Mouse (Mus musculus) embryonic facial prominence, embryonic 11.5 days (tissue): Measurements from ENCODE around the gene 1700057G04Rik. TPM values are rescaled to one million over a fixed set of nuclear protein-coding genes. Genes with fewer than 3 reads are reported as not detected.

ENCODE experiments used
- ATAC-seq: fragments of 200-750 bp; cut with Nextera tagmentation; replicated peaks from 2 replicates; pipeline ENCODE4 v1.8.0; 2017; ENCODE audit warnings: low read depth; ENCODE audit not compliant: insufficient number of reproducible peaks, low FRiP score, low TSS enrichment
- DNase-seq: peaks from one replicate; pipeline ENCODE4 v3.0.0-alpha.2; 2015; ENCODE audit warnings: low spot score
- H3K27ac ChIP-seq: fragments of 300-500 bp; sonication (generic); replicated peaks from 2 replicates; pipeline ENCODE4 v1.5.1; 2014; ENCODE audit warnings: mild to moderate bottlenecking, low read depth, low read length, control low read depth
- H3K27me3 ChIP-seq: fragments of 300-500 bp; sonication (generic); 2 replicates; pipeline ENCODE4 v1.6.1; 2014; ENCODE audit warnings: mild to moderate bottlenecking, low read length, moderate library complexity, mixed read lengths; ENCODE audit not compliant: control insufficient read depth, insufficient read depth
- H3K36me3 ChIP-seq: fragments of 300-500 bp; sonication (generic); replicated peaks from 2 replicates; pipeline ENCODE4 v1.6.1; 2014; ENCODE audit warnings: low read depth, mild to moderate bottlenecking, low read length, moderate library complexity, mixed read lengths; ENCODE audit not compliant: control insufficient read depth, insufficient read depth
- H3K4me1 ChIP-seq: fragments of 300-500 bp; sonication (generic); 2 replicates; pipeline ENCODE4 v1.6.1; 2014; ENCODE audit warnings: low read length, mixed read lengths; ENCODE audit not compliant: control insufficient read depth, insufficient read depth
- H3K4me2 ChIP-seq: fragments of 300-500 bp; sonication (generic); 2 replicates; pipeline ENCODE4 v1.6.1; 2014; ENCODE audit warnings: low read depth, mild to moderate bottlenecking, control low read depth, low read length, moderate library complexity
- H3K4me3 ChIP-seq: fragments of 300-500 bp; sonication (generic); 2 replicates; pipeline ENCODE4 v1.5.1; 2014; ENCODE audit warnings: low read depth, low read length, control low read depth
- H3K9ac ChIP-seq: fragments of 300-500 bp; sonication (generic); replicated peaks from 2 replicates; pipeline ENCODE4 v1.6.1; 2014; ENCODE audit warnings: mild to moderate bottlenecking, control low read depth, low read length
- H3K9me3 ChIP-seq: fragments of 300-500 bp; sonication (generic); replicated peaks from 2 replicates; pipeline ENCODE4 v1.6.1; 2016; ENCODE audit warnings: mild to moderate bottlenecking, low read length, inconsistent platforms, mixed read lengths; ENCODE audit not compliant: control insufficient read depth
- WGBS: fragments of 180-500 bp; shearing (Covaris S2); extraction: QIAGEN DNeasy Blood & Tissue Kit; methylation state at CpG from one replicate; pipeline ENCODE4 v1.1.7; 2014; 5-methylcytosine and 5-hydroxymethylcytosine counted together
- polyA plus RNA-seq: library from polyadenylated mRNA; unstranded; fragments of >200 nt; fragmentation: Nextera tagmentation; extraction: Ambion mirVana; gene quantifications from 2 replicates; pipeline ENCODE4 v1.2.1, GENCODE M21; 2014

Gene 1700057G04Rik
- polyA plus RNA-seq, 1 experiment from 2014 or later: not detected

DNA sequence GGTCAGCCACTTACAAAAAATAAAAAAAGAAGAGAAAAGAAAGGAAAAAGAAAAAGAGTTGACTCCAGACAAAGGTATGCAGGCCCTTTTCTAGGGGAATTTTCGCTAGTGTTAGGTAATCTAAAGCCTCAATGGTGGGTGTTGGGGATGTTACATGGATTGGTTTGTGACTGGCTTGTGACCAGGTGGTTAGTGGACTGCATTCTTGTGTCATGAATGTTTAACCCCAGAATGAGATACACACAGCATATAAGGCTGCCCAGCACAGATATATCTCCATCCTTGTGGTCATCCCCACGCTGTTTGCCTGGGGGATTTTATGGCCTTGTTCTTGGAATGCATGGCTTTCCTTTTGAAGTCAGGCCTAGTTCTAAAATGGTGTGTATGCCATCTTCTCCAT lies 35.9 kb upstream of the 1700057G04Rik start:
- Histone ChIP-seq H3K27me3 (no peaks in the 10 kb centered on the region), H3K27ac (no peak overlapping the region), H3K4me1 (no peaks in the 10 kb centered on the region), H3K9ac (no peak overlapping the region), H3K36me3 (no peaks in the 10 kb centered on the region), H3K4me2 (no peak overlapping the region), H3K9me3 (no peaks in the 10 kb centered on the region), H3K4me3 (no peak overlapping the region)
- ATAC-seq (no peak), DNase-seq (no peak)
- whole genome bisulfite sequencing: 79% methylated on average over 2 of the region's 2 CpGs

GRCm38 (mm10) chr9:92273956-92274762 lies 35.0 kb upstream of the 1700057G04Rik start:
- no peak overlapping the region for H3K9ac ChIP-seq
- no peak overlapping the region for H3K4me2 ChIP-seq
- 64% methylated on average over 6 of the region's 6 CpGs for WGBS
- no peak overlapping the region for H3K4me3 ChIP-seq
- H3K27ac ChIP-seq: no peak overlapping the region
- no peaks in the 10 kb centered on the region for H3K4me1 ChIP-seq
- no peak for DNase-seq
- no peak for ATAC-seq
- H3K27me3 ChIP-seq: no peaks in the 10 kb centered on the region
- H3K9me3 ChIP-seq: no peaks in the 10 kb centered on the region
- no peaks in the 10 kb centered on the region for H3K36me3 ChIP-seq

- Histone ChIP-seq H3K9me3 (no peaks in the 10 kb centered on the region), H3K4me2 (no peak within 1 kb of the TSS), H3K9ac (no peak within 1 kb of the TSS), H3K36me3 (no peaks in the 10 kb centered on the region), H3K4me1 (no peaks in the 10 kb centered on the region), H3K4me3 (no peak within 1 kb of the TSS), H3K27me3 (no peaks in the 10 kb centered on the region), H3K27ac (no peak within 1 kb of the TSS)
- whole genome bisulfite sequencing: 65% methylated on average over 9 of the region's 9 CpGs
- ATAC-seq (no peak), DNase-seq (peak; percentile 6)
Observed at GRCm38 (mm10) chr9:92275486-92276207, 33.5 kb upstream of the 1700057G04Rik start, which contains the start of gene Plscr2. Plscr2 (plus strand) TSS chr9:92275602.

GRCm38 (mm10) chr9:92276360-92276759 lies 32.8 kb upstream of the 1700057G04Rik start:
- Histone ChIP-seq H3K4me2 (no peak overlapping the region), H3K4me3 (no peak overlapping the region), H3K27me3 (no peaks in the 10 kb centered on the region), H3K9ac (no peak overlapping the region), H3K9me3 (no peaks in the 10 kb centered on the region), H3K27ac (no peak overlapping the region), H3K36me3 (no peaks in the 10 kb centered on the region), H3K4me1 (no peaks in the 10 kb centered on the region)
- no peak for DNase-seq
- 70% methylated on average over 7 of the region's 7 CpGs for WGBS
- ATAC-seq: no peak

DNA sequence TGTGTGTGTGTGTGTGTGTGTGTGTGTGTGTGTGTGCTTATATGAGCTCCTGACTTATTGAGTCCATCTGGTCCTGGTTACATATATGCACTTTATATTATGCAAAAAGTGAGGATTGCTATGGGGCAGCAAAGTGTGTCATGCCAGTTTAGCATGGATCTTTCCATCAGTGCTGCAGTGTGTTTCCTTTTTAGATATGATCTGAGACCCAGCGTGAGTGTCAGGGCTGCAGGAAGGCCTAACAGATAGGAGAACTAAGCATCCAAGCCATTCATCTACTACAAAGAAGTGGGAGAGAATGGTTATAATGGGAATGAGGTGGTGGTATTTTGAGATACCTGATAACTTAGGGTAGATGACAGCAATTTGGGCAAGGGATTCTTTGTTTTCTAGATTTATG lies 29.1 kb upstream of the 1700057G04Rik start:
- Histone ChIP-seq H3K4me2 (no peak overlapping the region), H3K9me3 (no peaks in the 10 kb centered on the region), H3K4me3 (no peak overlapping the region), H3K36me3 (no peaks in the 10 kb centered on the region), H3K27ac (no peak overlapping the region), H3K9ac (no peak overlapping the region), H3K4me1 (no peaks in the 10 kb centered on the region), H3K27me3 (no peaks in the 10 kb centered on the region)
- no peak for DNase-seq
- 74% methylated on average over 1 of the region's 1 CpGs for WGBS
- ATAC-seq: no peak

DNA sequence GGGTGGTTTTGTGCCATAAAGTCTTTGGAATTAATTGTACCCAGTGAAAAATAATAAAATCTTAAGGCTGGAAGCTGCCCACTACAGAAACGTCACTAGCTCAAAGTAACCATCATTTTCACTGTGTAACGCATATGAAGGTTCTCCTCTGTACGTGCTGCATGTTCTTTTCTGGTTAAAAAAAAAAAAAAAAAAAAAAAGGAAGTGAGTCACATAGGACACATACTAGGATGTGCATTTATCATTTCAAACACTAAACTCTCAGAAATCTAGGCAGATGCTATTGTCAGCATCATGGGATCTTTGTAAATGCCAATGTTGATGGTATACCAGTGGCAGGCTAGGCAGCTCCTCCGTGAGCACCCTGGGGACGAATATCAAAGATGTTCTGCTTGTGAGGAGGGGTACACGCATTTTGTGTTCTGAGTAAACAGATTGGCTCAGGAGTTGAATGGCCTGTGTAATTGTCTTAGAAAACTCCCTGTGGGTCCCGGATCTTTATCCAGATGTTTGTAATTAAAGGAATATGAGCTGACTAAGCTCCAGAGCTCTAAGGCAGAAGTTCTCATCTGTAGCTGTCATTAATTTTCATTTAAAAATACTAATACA lies 26.5 kb upstream of the 1700057G04Rik start:
- Histone ChIP-seq H3K4me3 (no peak overlapping the region), H3K36me3 (no peaks in the 10 kb centered on the region), H3K4me1 (no peaks in the 10 kb centered on the region), H3K4me2 (no peak overlapping the region), H3K9me3 (no peaks in the 10 kb centered on the region), H3K27ac (no peak overlapping the region), H3K27me3 (no peaks in the 10 kb centered on the region), H3K9ac (no peak overlapping the region)
- no peak for ATAC-seq
- peak; percentile 37 for DNase-seq
- WGBS: 22% methylated on average over 7 of the region's 7 CpGs

GRCm38 (mm10) chr9:92289675-92290074 lies 19.5 kb upstream of the 1700057G04Rik start:
- H3K27ac ChIP-seq: no peak overlapping the region
- H3K4me1 ChIP-seq: no peaks in the 10 kb centered on the region
- H3K4me3 ChIP-seq: no peak overlapping the region
- ATAC-seq (no peak), DNase-seq (no peak)
- no peak overlapping the region for H3K9ac ChIP-seq
- no peaks in the 10 kb centered on the region for H3K36me3 ChIP-seq
- 83% methylated on average over 3 of the region's 3 CpGs for whole genome bisulfite sequencing
- no peaks in the 10 kb centered on the region for H3K9me3 ChIP-seq
- no peak overlapping the region for H3K4me2 ChIP-seq
- H3K27me3 ChIP-seq: no peaks in the 10 kb centered on the region

DNA sequence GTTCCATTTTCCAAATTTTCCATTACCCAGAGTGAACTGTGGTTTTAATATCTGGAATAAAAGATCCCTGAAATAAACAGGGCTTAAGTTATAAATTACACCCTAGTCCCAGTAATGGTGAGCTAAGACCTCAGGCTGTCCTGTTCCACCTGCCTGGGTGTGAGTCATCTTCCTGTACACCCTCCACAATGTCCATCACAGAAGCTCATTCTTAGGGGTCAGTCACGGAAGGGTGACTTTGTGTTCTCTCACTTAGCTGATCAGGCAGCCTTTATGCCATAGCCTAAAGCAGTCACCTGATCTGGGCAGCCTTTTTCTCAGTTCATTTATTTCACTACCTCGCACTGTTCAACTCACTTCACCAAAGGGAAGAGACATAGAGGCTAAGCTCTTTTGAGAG lies 17.0 kb upstream of the 1700057G04Rik start:
- H3K27ac ChIP-seq: no peak overlapping the region
- H3K4me3 ChIP-seq: no peak overlapping the region
- no peaks in the 10 kb centered on the region for H3K4me1 ChIP-seq
- DNase-seq (no peak), ATAC-seq (no peak)
- no peak overlapping the region for H3K9ac ChIP-seq
- H3K4me2 ChIP-seq: no peak overlapping the region
- 70% methylated on average over 2 of the region's 2 CpGs for WGBS
- H3K27me3 ChIP-seq: no peaks in the 10 kb centered on the region
- H3K36me3 ChIP-seq: no peaks in the 10 kb centered on the region
- no peaks in the 10 kb centered on the region for H3K9me3 ChIP-seq
